Mouse (Mus musculus) lung, adult 2 months (tissue): ENCODE results near the gene Tm7sf2.

Source experiments
- CTCF ChIP-seq: fragments of 200-500 bp; IDR thresholded peaks from 2 replicates; pipeline ENCODE4 v1.5.1; 2011; ENCODE audit warnings: mild to moderate bottlenecking, low read length, control low read depth; ENCODE audit not compliant: insufficient read depth
- POLR2A ChIP-seq: fragments of 200-500 bp; IDR thresholded peaks from 2 replicates; pipeline ENCODE4 v1.6.1; 2011; ENCODE audit warnings: low read depth, mild to moderate bottlenecking, control low read depth, low read length, borderline replicate concordance; ENCODE audit errors: extremely low read depth

GRCm38 (mm10) chr19:6088841-6089240 lies 20.7 kb upstream of the Tm7sf2 start:
- TF ChIP-seq CTCF (no peak), POLR2A (no peak)
